Mouse (Mus musculus) limb, embryonic 11.5 days (tissue): Measurements from ENCODE around the gene Trim29. TPM values are rescaled to one million over a fixed set of nuclear protein-coding genes. Genes with fewer than 3 reads are reported as not detected.
A peak's percentile ranks its signal among the peaks of the same experiment; 100 is the strongest.

Experiments used
- ATAC-seq: fragments of 200-750 bp; cut with Nextera tagmentation; 2 replicates; pipeline ENCODE4 v1.8.0; 2017; ENCODE audit warnings: low read depth; ENCODE audit not compliant: insufficient number of reproducible peaks, low FRiP score, low TSS enrichment
- DNase-seq: peaks from one replicate; pipeline ENCODE4 v3.0.0-alpha.2; 2015; ENCODE audit warnings: low spot score
- H3K27ac ChIP-seq: fragments of 300-500 bp; sonication (generic); replicated peaks from 2 replicates; pipeline ENCODE4 v1.5.1; 2014; ENCODE audit warnings: low read depth, mild to moderate bottlenecking, low read length
- H3K27me3 ChIP-seq: fragments of 300-500 bp; sonication (generic); 2 replicates; pipeline ENCODE4 v1.6.1; 2014; ENCODE audit warnings: mild to moderate bottlenecking, low read length, mixed read lengths; ENCODE audit not compliant: control insufficient read depth, insufficient read depth
- H3K36me3 ChIP-seq: fragments of 300-500 bp; sonication (generic); 2 replicates; pipeline ENCODE4 v1.6.1; 2014; ENCODE audit warnings: mild to moderate bottlenecking, low read length, moderate library complexity, mixed read lengths; ENCODE audit not compliant: control insufficient read depth, insufficient read depth
- H3K4me1 ChIP-seq: fragments of 300-500 bp; sonication (generic); 2 replicates; pipeline ENCODE4 v1.6.1; 2014; ENCODE audit warnings: low read length, mixed read lengths; ENCODE audit not compliant: control insufficient read depth, insufficient read depth
- H3K4me2 ChIP-seq: fragments of 300-500 bp; sonication (generic); 2 replicates; pipeline ENCODE4 v1.6.1; 2014; ENCODE audit warnings: low read depth, mild to moderate bottlenecking, moderate library complexity; ENCODE audit not compliant: severe bottlenecking
- H3K4me3 ChIP-seq: fragments of 300-500 bp; sonication (generic); 2 replicates; pipeline ENCODE4 v1.5.1; 2014; ENCODE audit warnings: low read depth, low read length
- H3K9ac ChIP-seq: fragments of 300-500 bp; sonication (generic); 2 replicates; pipeline ENCODE4 v1.6.1; 2014; ENCODE audit warnings: mild to moderate bottlenecking, low read length
- H3K9me3 ChIP-seq: fragments of 300-500 bp; sonication (generic); 2 replicates; pipeline ENCODE4 v1.6.1; 2016; ENCODE audit warnings: low read length; ENCODE audit not compliant: control insufficient read depth
- WGBS: fragments of 180-500 bp; shearing (Covaris S2); extraction: QIAGEN DNeasy Blood & Tissue Kit; methylation state at CpG from one replicate; pipeline ENCODE4 v1.1.7; 2014; 5-methylcytosine and 5-hydroxymethylcytosine counted together
- polyA plus RNA-seq: library from polyadenylated mRNA; unstranded; fragments of >200 nt; fragmentation: Nextera tagmentation; extraction: Ambion mirVana; gene quantifications from 2 replicates; pipeline ENCODE4 v1.2.1, GENCODE M21; 2014

The Trim29 gene
- polyA plus RNA-seq, 1 experiment from 2014 or later: 4.9 TPM

- no peak overlapping the region for H3K4me3 ChIP-seq
- H3K4me1 ChIP-seq: no peaks in the 10 kb centered on the region
- no peak overlapping the region for H3K9ac ChIP-seq
- H3K4me2 ChIP-seq: no peak overlapping the region
- ATAC-seq (no peak), DNase-seq (no peak)
- H3K27ac ChIP-seq: no peak overlapping the region
- no peaks in the 10 kb centered on the region for H3K27me3 ChIP-seq
- H3K36me3 ChIP-seq: no peaks in the 10 kb centered on the region
- no peaks in the 10 kb centered on the region for H3K9me3 ChIP-seq
- 63% methylated on average over 10 of the region's 10 CpGs for WGBS
These were observed 8.0 kb downstream of the Trim29 start for GRCm38 (mm10) chr9:43318661-43319060.

DNA sequence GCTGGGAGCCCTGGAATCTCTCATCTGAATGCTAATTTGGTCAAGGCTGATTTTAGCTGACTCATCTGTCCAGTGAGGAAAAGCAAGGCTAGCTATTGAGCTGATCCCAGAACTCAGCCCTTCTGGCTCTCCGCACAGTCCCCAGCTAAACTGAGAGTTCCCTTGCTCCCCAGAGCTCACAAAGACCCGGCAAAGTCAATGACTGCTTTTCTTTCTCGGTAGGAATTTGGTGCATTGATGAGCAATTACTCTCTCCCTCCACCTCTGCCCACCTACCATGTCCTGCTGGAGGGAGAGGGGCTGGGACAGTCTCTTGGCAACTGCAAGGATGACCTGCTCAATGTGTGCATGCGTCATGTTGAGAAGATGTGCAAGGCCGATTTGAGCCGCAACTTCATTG lies 11.3 kb downstream of the Trim29 start:
- Histone ChIP-seq H3K4me1 (no peaks in the 10 kb centered on the region), H3K36me3 (no peaks in the 10 kb centered on the region), H3K27ac (no peak overlapping the region), H3K4me2 (no peak overlapping the region), H3K4me3 (no peak overlapping the region), H3K27me3 (no peaks in the 10 kb centered on the region), H3K9ac (no peak overlapping the region), H3K9me3 (no peaks in the 10 kb centered on the region)
- ATAC-seq (no peak), DNase-seq (no peak)
- 89% methylated on average over 6 of the region's 6 CpGs for WGBS

- Histone ChIP-seq H3K4me1 (no peaks in the 10 kb centered on the region), H3K27ac (no peak overlapping the region), H3K4me2 (no peak overlapping the region), H3K4me3 (no peak overlapping the region), H3K36me3 (no peaks in the 10 kb centered on the region), H3K27me3 (no peaks in the 10 kb centered on the region), H3K9me3 (no peaks in the 10 kb centered on the region), H3K9ac (no peak overlapping the region)
- DNase-seq (no peak), ATAC-seq (no peak)
- 86% methylated on average over 4 of the region's 4 CpGs for WGBS
These were observed 12.0 kb downstream of the Trim29 start for GRCm38 (mm10) chr9:43322666-43323065.

- H3K36me3 ChIP-seq: no peaks in the 10 kb centered on the region
- no peaks in the 10 kb centered on the region for H3K27me3 ChIP-seq
- H3K4me1 ChIP-seq: no peaks in the 10 kb centered on the region
- ATAC-seq: no peak
- no peak overlapping the region for H3K27ac ChIP-seq
- H3K9me3 ChIP-seq: no peaks in the 10 kb centered on the region
- no peak overlapping the region for H3K4me3 ChIP-seq
- no peak overlapping the region for H3K9ac ChIP-seq
- H3K4me2 ChIP-seq: no peak overlapping the region
- DNase-seq: no peak
- 55% methylated on average over 3 of the region's 3 CpGs for WGBS
These were observed 14.8 kb downstream of the Trim29 start for GRCm38 (mm10) chr9:43325486-43325885.

DNA sequence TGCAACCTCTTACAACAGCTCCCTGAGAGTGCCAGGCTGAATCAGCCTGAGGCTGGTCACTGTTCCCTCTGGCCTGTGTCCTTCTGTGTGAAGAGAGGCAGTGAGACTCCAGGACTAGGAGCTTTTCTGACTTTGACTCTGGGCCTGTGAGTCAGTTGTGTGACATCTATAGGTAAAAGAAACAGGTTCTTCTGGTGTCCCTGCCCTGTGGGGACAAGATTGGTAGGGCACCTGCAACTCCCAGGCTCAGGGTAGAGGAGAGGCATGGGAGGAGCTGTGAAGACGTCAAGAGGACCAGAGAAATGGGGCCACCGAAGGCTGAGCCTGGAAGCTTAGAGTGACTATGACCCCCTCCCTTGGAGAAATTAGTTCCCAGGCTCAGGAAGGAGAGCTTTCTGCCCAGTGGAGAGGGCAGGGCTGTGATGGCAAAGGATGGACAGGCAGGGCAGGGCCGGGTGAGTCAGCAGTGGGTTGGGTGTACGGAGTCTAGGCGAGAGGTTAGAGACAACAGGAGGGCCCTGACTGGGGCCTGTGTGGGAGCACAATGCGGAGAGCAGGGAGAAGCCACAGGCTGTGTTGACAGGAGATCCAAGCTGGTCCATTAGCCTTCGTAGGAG lies 15.5 kb downstream of the Trim29 start:
- DNase-seq: no peak
- Histone ChIP-seq H3K4me3 (no peak overlapping the region), H3K27me3 (no peaks in the 10 kb centered on the region), H3K9me3 (no peaks in the 10 kb centered on the region), H3K36me3 (no peaks in the 10 kb centered on the region), H3K9ac (no peak overlapping the region), H3K4me2 (no peak overlapping the region), H3K4me1 (no peaks in the 10 kb centered on the region), H3K27ac (no peak overlapping the region)
- no peak for ATAC-seq
- WGBS: 77% methylated on average over 7 of the region's 7 CpGs

- Histone ChIP-seq H3K9ac (no peak overlapping the region), H3K27me3 (no peaks in the 10 kb centered on the region), H3K9me3 (no peaks in the 10 kb centered on the region), H3K4me2 (no peak overlapping the region), H3K4me3 (no peak overlapping the region), H3K4me1 (no peaks in the 10 kb centered on the region), H3K36me3 (no peaks in the 10 kb centered on the region; the same call in 1 of the 2 replicates), H3K27ac (no peak overlapping the region)
- DNase-seq (peak; percentile 70), ATAC-seq (no peak)
- 48% methylated on average over 21 of the region's 21 CpGs for WGBS
These were observed 16.8 kb downstream of the Trim29 start for GRCm38 (mm10) chr9:43327182-43328129.

- H3K4me2 ChIP-seq: no peak overlapping the region
- DNase-seq (no peak), ATAC-seq (no peak)
- H3K36me3 ChIP-seq: no peaks in the 10 kb centered on the region; the same call in 1 of the 2 replicates
- H3K27ac ChIP-seq: no peak overlapping the region
- H3K4me1 ChIP-seq: no peaks in the 10 kb centered on the region
- 37% methylated on average over 5 of the region's 5 CpGs for WGBS
- no peaks in the 10 kb centered on the region for H3K27me3 ChIP-seq
- H3K4me3 ChIP-seq: no peak overlapping the region
- H3K9me3 ChIP-seq: no peaks in the 10 kb centered on the region
- H3K9ac ChIP-seq: no peak overlapping the region; the same call in 1 of the 2 replicates
These were observed 19.8 kb downstream of the Trim29 start for GRCm38 (mm10) chr9:43330426-43330825.

DNA sequence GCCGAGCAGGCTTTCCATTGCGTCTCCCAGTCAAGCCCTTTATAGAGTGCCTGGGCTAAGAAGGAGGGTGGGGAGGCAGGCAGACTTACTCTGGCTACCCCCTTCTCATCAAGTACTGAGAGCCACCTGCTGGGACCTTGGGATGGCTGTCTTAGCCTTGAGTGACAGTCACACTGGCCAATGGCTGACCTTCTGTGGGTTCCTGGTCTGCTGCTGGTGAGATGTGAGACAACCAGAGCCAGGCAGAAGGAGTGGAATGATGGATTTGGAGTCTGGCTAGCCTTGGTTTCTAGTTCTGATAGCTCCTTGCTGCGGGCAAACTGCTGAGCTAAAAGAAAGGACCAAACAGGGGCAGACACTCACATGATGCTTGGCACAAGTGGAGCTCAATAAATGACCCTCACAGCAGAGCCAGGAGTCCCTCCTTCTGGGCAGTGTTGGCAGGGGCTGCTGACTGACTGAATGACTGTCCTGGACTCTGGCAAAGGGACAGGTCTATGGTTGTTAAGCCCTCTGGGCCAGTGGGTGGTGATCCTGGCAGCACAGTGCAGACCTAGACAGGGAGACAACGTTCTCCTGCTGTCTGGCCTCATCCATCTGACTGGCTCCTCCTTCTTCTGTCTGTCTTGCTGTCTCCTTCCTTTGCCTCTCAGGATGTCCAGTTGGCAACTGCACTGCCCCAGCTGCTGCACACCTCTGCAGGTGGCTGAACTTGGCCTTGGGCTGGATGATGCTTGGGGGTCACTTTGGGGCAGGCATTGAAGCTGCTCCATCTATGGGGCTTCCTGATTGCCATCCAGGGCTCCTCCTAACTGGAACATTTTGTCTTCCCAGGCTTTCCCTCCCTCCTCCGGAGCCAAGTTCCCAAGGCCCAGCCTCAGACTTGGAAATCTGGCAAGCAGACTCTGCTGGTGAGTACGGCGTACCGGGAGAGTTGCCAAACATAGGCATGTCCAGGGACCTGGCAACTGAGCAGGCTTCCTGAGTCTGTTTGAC lies 21.1 kb downstream of the Trim29 start:
- ATAC-seq: no peak
- no peaks in the 10 kb centered on the region for H3K4me1 ChIP-seq
- no peak overlapping the region; the same call in 1 of the 2 replicates for H3K9ac ChIP-seq
- H3K27me3 ChIP-seq: no peaks in the 10 kb centered on the region
- H3K36me3 ChIP-seq: no peaks in the 10 kb centered on the region; the same call in 1 of the 2 replicates
- H3K4me2 ChIP-seq: no peak overlapping the region
- no peak for DNase-seq
- H3K9me3 ChIP-seq: no peaks in the 10 kb centered on the region
- H3K4me3 ChIP-seq: no peak overlapping the region
- 87% methylated on average over 8 of the region's 8 CpGs for WGBS
- H3K27ac ChIP-seq: no peak overlapping the region
